Mouse (Mus musculus): Measurements from ENCODE around the gene Nup210l.

The Nup210l gene

DNA sequence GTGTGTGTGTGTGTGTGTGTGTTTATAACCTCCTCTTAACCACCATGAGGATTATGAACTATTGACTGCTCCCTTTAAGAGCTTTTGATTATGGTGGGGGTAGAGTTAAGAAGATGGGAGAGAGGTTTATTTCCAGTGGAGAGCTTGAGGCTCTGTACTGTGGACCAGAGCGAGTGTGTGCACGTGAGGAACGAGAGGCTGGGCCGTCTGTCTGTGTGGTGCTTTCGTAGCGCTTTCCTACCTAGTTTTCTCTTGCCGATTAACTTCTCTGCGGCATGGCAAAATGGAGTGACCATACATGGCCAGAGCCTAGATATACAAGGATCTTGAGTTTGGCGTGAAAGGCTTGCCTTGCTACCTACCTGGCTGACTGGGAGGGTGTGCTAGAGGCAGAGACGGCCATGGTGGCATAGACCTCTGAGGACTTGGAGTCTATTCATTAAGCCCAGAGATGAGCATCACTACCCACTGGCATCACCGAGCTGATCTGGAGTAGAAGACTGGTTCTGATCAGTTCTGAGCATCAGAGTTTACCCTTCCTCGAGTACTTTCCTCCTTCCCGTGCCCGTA is 151.9 kb downstream of the Nup210l start:
- no peak for DNase-seq (ENCODE audit: low read depth, low spot score)

GRCm38 (mm10) chr3:90256731-90257530 is 153.0 kb downstream of the Nup210l start:
- DNase-seq (ENCODE audit: low read depth, low spot score) = peak; percentile 94

GRCm38 (mm10) chr3:90258521-90258920 is 154.6 kb downstream of the Nup210l start:
- DNase-seq (ENCODE audit: low read depth, low spot score) = no peak

Measured in brain, adult 2 months (tissue).